Mouse (Mus musculus) naive thymus-derived CD4-positive, alpha-beta T cell, adult 2 months (primary cell): ENCODE data around the gene Fam107b.
"Not testable (repeated sequence)": the region's sequence is repeated elsewhere in the genome, so short reads cannot be mapped to it uniquely, and the experiment has no call there.

Source experiments
- DNase-seq: peaks from one replicate; pipeline ENCODE4 v3.0.0-alpha.2; 2011; ENCODE audit warnings: low read depth

The Fam107b gene

DNA sequence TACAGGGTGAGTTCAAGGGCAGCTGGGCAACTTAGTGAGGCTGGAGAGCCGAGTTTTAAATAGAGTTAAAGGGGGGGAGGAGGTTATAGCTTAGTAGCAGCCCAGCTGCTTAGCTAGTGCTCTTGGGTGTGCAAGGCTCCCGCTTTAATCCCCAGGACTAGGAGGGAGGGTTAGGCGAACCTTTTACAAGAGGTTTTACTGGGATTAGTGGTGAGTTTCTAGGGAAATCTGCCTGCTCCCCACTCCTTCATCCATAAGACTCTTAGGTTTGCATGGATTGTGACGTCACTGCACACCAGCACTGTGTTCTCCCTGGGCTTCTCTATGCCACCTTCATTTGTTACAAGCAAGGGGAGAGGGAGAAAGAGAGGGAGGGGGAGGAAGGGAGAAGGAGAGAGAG lies 88.6 kb downstream of the Fam107b start:
- DNase-seq, result peak; percentile 20

DNA sequence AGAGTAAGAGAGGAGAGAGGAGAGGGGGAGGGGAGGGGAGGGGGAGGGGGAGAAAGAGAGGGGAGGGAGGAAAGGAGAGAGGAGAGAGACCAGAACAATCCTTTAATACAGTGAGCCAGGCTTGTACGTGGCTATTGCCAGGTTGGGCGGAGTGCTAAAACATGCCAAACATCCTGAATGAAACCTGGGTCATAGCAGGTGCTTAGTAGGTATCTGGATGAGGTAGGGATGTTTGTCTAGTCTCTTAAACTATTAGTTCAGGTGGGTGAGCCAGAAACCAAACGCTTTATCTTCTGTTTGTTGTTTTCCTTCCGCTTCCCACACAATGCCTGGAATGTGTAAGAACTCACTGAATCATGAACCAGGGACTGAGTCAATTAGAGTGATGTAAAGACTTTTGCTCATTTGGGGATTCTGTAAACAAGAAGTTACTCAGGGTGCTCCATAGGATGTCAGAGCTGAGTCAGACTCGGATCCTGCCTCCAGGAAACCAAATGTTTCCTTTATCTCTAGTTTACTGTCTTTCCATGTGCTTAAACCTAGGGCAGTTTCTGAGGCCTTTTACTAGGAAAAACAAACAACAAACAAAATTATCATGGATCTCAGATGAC lies 89.1 kb downstream of the Fam107b start:
- peak; percentile 29 for DNase-seq

DNA sequence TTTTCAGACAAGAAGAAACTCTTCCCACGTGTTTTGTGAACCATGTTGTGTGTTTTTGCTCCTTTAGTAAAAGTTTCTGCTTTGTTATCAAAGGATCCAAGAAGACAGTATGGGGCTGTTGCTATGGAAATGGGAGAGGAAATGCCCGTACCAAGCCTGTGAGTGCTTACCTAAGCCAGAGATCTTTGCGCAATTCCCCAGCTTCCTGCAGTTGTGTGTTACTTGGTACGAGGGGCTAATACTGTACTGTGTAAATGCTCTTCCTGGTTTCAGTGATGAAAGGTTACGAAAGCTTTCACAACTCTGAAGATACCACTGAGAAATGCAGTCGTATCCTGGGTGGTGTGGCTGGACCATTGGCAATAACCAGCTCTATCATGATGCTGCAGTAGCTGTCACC lies 93.8 kb downstream of the Fam107b start:
- DNase-seq, result peak; percentile 22

DNA sequence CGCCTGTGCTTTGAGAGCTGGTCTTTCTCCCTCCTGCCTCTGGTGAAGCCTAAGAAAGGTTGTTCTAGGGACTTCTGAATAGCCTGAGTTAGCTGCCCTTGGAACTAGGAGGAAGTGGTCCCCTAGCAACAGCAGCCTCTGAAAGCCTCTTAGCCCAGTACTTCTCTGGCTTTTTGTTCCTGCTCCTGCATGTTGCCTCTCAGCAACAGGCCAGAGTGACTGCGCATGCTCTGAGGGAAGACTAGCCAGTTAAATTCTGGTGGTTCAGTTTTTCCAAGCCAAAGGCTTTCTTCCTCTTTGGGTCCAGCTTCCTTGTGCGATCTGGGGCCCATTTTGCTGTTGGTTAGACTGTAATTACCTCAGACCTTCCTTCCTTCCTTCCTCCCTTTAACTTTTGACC lies 98.4 kb downstream of the Fam107b start:
- peak; percentile 14 for DNase-seq

DNA sequence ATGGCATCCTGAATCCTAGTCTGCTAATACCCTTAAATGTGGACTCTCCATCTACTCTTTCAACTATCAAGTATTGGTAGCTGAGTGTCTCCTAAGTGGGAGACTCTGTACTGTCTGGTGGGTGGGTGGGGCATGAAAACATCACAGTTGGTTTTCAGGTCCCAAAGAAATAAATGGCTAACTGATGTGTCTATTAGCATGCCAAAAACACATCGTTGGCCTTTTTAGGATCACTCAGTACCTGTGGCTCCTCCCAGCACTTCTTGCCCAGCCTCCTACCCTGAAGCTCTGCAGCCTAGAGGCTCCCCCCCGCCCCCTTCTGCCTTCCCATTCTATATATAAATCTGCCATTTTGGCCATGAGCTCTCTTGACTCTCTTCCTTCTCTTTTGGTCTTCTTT lies 99.4 kb downstream of the Fam107b start:
- no peak for DNase-seq

DNA sequence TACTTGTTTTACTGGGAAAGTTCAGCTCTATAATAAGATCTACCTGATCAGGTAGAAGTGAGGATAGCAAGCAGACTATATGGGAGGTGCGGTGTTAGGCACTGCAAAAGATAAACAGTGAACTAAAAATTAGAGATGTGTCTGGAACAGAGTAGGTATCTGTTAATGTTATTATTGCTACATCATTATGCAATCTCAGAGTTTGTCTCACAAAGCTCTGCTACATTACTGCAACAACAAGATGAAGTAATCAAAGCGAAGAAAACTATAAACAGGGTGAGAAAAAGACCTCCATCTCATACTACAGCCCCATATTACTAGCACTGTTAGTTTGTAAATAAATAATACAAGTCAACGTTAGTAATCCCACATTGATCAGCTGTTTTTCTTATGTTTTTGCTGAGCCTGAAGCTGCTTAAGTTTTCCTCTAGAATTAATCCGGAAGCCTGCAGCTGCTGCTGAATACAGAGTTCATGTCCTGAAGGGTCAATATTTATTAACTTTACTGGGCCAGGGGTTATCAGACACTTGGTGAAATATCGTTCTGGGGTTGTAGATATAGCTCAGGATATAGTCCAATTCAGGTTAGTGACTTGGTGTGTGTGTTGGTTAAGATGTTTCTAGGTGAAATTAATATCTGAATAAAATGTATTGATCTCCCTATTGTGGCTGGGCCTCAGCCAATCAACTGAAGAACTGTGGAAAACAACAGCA lies 102.5 kb downstream of the Fam107b start:
- no peak for DNase-seq

DNA sequence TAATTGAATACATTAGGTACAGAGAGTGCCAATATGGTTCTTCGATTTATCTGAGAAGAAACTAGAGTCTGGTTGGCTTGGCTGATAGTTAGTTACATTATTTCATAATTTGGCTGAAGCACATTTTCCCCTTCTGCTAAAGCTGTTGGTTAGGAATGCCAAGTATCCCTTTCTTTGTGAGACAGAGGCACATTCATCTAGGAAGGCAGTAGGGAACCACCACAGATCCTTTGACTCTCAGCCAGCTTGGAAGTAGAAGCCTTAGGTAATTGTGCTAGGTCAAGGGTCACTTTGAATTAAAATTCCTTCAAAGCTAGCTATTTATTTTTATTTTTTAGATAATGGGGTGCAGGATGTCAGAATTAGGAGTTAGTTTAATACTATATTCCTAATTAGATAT lies 105.2 kb downstream of the Fam107b start:
- no peak for DNase-seq

DNA sequence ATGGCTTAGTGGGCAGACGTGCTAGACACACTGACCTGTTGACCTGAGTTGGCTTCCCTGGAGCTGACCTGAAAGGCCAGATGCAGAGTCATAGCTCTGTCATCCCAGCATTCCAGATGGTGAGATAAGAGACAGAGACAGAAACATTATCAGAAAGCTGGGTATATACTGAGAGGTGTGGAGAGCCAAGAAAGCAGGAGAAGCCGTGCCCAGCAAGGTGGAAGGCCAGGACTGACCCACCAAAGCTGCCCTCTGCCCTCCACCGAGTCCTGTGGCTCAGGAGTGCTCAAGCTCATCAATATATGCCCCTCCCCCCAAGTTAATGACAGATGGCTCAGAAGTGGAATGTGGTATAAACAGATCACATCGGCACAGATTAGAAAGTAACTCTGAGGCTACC lies 112.4 kb downstream of the Fam107b start:
- no peak for DNase-seq

DNA sequence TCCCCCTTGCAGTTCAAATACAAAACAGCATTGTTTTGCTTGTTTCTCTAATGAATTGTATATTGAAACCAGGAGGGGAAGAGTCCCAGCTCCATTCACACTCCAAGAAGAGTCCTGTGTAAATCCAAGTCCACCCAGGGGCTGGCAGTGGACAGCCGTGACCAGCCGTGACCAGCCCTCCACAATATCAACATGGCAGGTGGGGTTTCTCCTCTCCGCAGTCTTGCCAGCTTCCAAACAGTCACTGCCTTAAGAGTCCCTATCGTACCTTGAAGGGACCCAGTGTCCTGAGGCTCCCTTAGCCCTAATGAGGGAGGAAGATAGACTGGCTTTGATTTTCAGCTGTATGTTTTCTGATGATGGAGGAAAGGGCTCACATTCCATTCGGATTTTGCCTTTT lies 113.1 kb downstream of the Fam107b start:
- DNase-seq, result no peak

DNA sequence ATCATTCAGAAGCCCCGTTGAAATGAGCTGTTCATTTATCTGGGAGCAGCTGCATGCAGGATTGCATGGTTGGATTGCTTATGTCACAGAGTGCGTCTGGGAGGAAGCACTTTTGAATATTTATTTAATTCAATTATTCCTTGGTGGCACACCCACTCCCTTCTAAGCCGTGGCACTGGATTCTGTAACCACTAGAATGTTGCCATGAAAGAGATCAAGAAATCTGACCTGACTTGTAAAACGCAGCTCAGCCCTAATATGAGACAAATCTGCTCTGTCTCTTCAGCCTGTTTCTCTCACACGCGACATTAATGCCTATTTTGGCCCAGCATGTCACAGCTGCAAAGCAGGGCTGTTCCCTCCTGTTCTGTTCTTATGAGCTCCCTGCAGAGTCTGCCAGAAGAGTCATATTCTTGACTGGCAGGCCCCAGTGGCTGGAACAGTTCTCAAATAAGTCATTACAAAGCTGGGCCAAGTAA lies 113.5 kb downstream of the Fam107b start:
- no peak for DNase-seq

DNA sequence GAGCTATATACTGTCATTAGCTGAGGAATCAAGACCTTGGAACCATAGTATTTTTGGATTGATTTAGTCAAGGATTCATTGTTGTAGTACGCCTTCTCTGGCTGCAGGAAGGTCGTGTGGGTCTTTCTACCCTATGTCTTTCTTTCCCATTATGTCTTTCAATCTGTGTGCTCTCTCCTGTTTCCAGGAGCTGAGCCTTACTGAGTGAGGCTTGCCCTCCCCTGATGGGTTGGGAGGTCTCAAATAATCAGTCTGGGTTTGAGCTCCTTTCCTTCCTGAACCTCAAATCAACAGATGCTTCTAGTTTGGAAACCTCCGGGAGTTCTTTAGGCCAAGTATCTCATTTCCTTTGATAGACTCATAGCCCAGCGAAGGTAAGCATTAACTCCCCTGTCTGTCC lies 119.9 kb downstream of the Fam107b start:
- DNase-seq, result no peak

DNA sequence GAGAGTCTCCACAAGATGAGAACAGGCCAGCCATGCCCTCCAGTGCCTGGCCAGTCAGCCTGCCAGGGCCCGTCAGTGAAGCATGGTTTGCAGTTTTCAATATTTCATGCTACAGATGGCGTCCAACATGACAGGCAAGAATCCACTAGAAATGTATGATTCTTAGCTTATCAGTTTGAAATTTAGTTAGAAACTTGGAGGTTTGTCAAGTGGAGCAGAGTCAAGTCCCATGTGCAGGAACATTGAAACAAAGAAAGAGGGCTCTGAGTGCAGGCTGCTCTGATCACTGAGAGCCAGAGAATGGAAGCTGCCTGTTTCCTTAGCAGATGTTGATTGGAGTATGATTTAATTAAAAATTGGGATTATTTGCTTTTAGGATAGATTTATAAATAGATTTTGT lies 122.5 kb downstream of the Fam107b start:
- DNase-seq, result no peak

DNA sequence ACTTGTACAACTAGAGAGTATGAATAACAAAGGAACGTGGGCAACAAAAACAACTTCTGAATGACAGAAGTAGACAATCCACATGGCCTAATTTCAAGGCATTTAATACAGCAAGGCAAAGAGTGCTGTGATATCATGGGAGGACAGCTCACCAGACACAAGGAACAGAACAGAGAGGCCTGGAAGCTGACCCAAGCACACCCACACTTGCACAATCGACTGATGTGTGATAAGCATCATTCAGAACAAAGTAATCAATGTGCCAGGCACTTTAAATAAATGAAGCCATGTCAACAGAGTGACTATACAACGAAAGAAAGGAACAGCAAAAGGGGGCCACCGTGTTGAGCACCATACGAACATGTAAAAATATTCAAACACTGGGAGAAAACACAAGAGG lies 125.6 kb downstream of the Fam107b start:
- no peak for DNase-seq

DNA sequence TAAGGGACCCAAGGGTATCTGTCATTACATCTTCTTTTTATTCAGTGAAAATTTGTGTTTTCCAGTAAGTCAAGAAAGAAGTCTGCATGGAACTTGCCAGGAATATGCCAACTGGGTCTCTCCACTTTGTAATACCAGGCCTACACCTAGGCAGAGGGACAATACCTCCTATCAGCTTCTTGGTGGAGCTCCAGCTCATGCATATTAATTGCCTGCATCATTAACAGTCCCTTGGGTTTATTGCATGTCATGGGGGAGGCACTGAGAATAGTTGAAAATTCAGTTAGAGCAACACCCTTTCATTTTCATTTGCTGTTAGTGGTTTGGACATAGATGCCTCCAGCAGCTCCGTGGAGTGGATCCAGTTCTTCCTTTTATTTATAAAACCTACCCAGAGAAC lies 130.1 kb downstream of the Fam107b start:
- no peak for DNase-seq

DNA sequence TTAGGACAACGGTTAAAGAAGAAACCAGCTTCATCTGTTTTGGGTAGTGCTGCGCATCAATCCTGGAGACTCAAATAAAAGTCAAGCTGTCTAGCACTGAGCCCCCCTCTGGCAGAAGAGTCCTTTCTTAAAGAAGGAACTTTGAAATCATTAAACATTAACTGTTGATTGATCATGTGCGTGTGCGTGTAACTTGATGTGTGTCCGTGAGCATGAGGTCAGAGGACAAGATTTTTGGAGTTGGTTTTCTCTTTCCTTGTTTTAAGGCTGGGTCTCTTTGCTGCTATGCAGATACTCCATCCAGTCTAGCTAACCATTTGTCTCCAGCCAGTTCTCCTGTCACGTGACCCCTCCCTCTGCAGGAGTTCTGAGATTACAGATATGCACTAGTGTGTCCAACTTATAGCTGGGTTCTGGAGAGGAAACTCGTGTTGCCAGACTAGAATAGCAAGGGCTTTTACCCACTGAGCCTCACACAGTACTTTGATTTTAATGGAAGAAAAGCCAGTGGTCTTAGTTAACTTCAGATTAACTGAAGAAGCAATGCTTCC lies 132.4 kb downstream of the Fam107b start:
- no peak for DNase-seq

DNA sequence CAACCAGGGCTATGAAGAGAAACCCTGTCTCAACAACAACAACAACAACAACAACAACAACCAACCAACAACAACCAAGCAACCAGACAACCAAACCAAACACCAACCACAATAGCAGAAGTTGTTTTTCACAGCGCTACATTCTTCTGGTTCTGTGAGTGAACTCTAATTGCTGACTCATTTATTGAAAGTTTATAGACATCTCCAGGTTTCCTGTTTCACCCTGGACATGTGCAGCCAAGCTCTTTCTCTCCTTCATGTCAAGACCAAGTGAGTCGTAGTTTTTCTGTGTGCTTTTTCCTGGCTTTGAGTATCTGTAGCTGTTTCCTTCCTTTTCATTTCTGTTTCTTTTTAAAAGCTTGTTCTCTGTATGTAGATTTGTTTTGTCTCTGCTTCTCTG lies 133.5 kb downstream of the Fam107b start:
- DNase-seq, result peak; percentile 35

DNA sequence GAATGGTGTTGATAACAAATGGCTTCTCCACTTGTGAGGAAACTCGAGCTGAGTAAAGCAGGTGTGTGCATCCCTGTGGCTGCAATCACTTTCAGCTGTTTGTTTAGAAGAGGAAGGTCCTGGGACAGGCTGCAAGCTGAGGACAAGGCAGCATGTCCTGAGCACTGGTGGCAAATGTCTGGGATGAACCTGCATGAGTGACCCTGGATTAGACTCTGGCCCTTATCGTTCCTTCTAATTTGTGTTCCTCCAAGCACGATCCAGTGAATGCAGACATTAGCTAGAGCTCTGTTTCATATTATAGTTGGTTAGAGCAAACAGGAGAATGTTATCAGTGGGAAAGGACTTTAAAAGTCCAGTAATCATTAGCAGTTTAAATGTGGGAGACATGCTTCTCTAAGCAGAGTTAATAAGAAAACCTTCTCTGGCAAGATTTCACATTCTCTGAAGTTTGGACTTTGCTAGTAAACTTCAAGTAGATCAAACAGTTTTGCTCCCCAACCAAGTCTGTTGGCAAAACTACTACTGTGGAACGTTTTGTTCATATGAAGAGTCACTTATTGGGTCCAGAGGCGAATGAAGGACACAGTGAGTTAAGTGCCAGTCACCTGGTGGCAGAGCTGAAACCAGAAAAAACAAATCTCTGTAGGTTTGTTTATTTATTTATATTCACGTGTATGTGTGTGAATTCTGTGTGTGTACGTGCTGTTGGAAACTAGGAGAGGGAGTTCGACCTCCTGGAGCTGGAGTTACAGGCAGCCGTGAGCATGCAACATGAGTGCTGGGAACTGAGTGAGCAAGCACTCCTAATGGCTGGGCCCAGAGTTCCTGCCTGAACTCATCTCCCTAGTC lies 134.2 kb downstream of the Fam107b start:
- no peak for DNase-seq

DNA sequence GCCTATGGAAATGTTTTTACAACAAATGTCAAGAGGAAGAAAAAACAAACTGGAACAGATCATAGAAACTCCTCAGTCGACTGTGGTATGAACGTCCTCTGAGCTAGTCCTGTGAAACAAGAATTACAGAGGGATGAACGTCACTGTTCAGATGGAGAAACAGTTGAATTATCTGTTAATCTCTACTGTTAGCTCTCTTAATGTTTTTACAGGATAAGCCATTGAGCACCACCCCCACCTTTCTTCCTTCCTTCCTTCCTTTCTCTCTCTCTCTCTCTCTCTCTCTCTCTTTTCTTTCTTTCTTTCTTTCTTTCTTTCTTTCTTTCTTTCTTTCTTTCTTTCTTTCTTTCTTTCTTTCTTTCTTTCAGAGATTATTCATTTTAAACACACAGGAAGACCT lies 135.0 kb downstream of the Fam107b start:
- DNase-seq, result not testable (repeated sequence)

DNA sequence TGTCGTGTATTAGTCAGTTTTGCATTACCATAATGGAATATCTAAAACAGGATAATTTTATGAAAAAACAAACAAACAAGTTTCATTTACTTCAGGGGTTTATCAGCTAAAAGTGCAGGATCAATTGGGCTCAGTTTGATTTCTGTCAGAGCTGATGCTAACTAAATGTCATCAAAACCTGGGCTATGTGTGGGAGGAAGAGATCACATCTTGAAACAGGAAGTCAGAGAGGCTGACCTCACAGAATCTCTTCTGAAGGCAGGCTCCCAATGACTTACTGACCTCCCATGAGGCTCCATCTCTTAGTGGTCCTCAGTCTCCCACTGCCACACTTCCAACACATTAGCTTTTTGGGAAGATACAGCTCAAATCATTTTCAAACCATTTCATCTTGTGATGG lies 136.9 kb downstream of the Fam107b start:
- peak; percentile 35 for DNase-seq

DNA sequence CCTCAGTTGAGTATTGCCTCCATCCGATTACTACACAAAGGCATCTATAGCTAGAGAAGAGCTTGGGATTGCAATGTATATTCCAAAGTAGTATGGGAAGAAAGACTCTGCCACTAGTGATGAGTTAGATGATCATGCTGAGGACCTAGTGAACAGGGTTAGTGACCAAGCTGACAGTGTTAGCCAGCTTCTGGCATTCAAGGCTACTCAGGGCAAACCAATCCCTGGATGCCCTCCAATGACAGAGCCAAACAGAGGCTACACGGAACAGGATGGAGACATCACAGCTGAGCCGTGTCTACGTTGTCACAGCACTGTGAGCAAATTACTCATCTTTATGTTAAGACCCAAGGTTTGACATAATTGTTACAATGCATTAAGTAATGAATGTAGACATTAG lies 138.3 kb downstream of the Fam107b start:
- DNase-seq, result no peak

DNA sequence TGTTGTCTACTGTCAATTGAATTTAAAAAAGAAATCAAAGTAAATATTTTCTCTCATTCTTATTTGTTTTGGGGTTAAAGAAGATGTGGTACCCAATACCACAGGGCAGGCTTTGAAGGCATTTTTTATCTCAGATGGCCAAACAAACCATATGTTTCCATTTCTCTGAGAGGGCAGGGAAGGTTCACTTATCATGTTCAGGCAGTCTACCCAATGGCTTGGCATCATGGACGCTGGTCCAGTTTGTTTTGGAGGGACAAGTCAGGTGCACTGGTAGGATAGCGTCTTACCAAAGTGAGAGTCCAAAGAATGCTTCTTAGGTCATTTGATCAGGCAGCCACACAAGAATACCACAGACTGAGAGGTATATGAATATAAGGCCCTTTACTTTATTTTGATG lies 139.6 kb downstream of the Fam107b start:
- DNase-seq, result peak; percentile 17

DNA sequence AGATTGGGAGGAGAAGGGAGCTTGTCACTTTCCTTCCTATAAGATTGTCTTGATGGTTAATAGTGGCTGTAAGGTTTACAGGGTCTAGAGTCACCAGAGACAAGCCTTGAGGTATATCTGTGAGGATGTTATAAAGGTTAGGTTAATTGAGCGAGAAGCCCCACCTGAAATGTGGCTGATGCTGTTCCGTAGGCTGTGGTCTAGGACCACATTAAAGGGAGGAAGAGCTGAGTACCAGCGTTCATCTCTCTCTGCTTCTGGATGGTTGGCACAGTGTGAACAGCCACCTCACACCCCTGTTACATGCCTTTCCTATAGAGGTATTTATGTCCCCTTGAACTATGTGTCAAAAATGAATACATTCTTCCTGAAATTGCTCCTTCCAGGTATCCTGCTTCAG lies 140.2 kb downstream of the Fam107b start:
- peak; percentile 88 for DNase-seq
